Mouse (Mus musculus) erythroblast, embryonic 14.5 days (primary cell): ENCODE results near the gene Setmar. TPM values are rescaled to one million over a fixed set of nuclear protein-coding genes. Genes with fewer than 3 reads are reported as not detected.
A peak's percentile ranks its signal among the peaks of the same experiment; 100 is the strongest.
"Not testable (repeated sequence)": the region's sequence is repeated elsewhere in the genome, so short reads cannot be mapped to it uniquely, and the experiment has no call there.

ENCODE experiments used
- H3K27me3 ChIP-seq: 2 replicates; pipeline ENCODE4 v1.6.1; 2012; ENCODE audit warnings: inconsistent platforms; ENCODE audit not compliant: control insufficient read depth
- H3K36me3 ChIP-seq: 2 replicates; pipeline ENCODE4 v1.6.1; 2012; ENCODE audit warnings: mild to moderate bottlenecking, inconsistent platforms; ENCODE audit not compliant: control insufficient read depth
- H3K4me1 ChIP-seq: 2 replicates; pipeline ENCODE4 v1.6.1; 2012; ENCODE audit warnings: inconsistent platforms; ENCODE audit not compliant: control insufficient read depth
- H3K4me3 ChIP-seq: replicated peaks from 2 replicates; pipeline ENCODE3; 2012; ENCODE audit warnings: moderate library complexity, mild to moderate bottlenecking, inconsistent platforms
- H3K9me3 ChIP-seq: 2 replicates; pipeline ENCODE4 v1.6.1; 2012; ENCODE audit warnings: low read length, inconsistent platforms, mixed read lengths; ENCODE audit not compliant: control insufficient read depth
- GATA1 ChIP-seq: IDR thresholded peaks from 2 replicates; pipeline ENCODE4 v1.6.1; 2012; ENCODE audit warnings: low read length, inconsistent platforms, mixed read lengths
- TAL1 ChIP-seq: IDR thresholded peaks from 3 replicates; pipeline ENCODE4 v1.6.1; 2012; ENCODE audit warnings: low read length, inconsistent platforms, mixed read lengths
- polyA plus RNA-seq: library from polyadenylated mRNA; stranded (reverse); fragments of >175 nt; gene quantifications from 2 replicates; pipeline ENCODE4 v1.2.3, GENCODE M21; 2012

Gene Setmar
- polyA plus RNA-seq, result 0.04 TPM in 1 of 2 replicates, not detected in the other

DNA sequence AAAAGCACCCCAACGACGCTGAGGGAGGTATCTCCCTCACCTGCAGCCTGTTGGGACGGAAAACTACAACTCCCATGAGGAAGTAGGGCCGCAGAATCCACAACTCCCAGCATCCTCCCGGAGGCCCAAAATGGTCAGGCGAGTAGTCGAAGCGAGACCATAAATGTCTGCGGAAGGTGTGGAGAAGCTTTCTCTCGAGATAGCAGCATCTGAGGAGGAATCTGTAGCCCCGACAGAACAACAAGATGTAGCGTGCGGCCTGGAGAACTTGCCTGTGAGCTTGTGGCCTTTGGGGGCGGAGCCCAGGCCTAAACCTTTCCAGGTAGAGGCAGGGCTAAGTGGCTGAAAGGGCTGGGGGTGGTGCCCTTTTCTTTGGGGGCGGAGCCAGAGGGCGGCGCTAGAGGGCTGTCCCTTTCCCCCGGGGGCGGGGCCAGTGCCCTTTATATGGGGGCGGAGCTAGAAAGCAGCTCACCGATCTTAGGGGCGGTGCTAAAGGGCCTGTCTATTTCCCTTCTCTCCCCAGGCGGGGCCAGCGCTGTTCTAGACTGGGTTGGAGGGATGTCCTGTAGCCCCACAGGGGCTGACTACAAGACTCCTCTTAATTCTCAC, at the start of gene Setmar:
Setmar (plus strand) TSS at position 128 of the 609 bp plus-strand sequence.
- Histone ChIP-seq H3K36me3 (no peaks in the 10 kb centered on the region), H3K4me3 (peak within 1 kb of the TSS; percentile 71), H3K9me3 (no peaks in the 10 kb centered on the region), H3K4me1 (peaks cover 13% of the 10 kb centered on the region), H3K27me3 (no peaks in the 10 kb centered on the region)
- no peak for TF ChIP-seq TAL1

DNA sequence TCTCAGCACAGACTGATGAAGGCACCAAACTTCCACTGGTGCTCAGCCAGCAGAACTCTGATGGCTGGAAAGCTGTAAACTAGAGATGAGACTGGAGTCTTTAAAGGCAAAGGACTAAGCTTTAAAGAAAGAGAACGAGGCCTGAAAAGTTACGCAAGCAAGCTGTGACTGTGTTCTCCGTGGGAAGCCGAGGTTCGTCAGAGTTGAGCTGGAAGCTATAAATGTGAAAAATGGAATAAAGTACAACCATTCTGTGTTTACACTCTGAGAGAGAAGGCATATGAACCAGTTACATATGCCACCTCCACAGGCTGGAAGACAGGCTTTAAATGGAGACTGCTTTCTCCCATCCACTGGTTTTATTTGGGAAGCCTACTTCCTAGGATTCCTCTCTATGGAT, 43.2 kb upstream of the Setmar start:
- Histone ChIP-seq H3K4me1 (no peaks in the 10 kb centered on the region), H3K4me3 (no peak overlapping the region), H3K9me3 (no peaks in the 10 kb centered on the region), H3K27me3 (no peaks in the 10 kb centered on the region), H3K36me3 (no peaks in the 10 kb centered on the region)
- TF ChIP-seq GATA1 (no peak), TAL1 (no peak)

DNA sequence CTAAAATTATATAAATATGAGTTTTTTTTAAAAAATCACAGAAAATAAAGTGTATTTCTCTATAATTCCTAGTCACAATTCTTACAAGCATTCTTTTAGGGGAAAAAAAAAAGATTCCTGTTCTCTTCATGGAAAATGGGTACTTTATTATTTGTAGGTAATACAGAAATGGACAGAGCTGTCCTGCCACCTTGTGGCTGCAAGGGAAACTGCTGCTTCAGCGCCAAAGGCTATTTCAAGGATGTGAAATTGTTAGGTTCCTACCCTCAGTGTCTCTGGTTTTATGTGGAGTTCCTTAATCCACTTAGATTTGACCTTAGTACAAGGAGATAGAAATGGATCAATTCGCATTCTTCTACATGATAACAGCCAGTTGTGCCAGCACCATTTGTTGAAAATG, 9.8 kb upstream of the Setmar start:
- not testable (repeated sequence) for H3K9me3 ChIP-seq, H3K4me3 ChIP-seq, H3K4me1 ChIP-seq, H3K36me3 ChIP-seq, H3K27me3 ChIP-seq

DNA sequence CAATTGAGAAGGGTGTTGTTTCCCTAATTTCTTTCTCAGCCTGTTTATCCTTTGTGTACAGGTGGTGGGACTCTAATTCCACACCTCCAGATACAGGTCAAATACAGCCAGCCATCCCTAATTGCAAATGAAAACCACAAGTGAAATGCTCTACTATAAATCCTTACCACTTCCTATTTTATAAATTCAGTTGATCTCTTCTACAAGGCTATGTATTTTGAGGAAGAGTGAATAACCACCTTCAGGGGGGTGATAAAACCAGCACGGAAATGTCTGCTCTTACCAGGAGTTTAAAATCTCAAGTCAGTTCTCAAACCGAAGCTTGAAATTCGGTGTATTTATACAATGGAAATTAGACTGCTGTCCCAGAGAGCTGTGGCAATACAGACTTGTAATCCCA, 8.9 kb upstream of the Setmar start:
- Histone ChIP-seq H3K4me3 (no peak overlapping the region), H3K9me3 (no peaks in the 10 kb centered on the region), H3K27me3 (no peaks in the 10 kb centered on the region), H3K36me3 (no peaks in the 10 kb centered on the region), H3K4me1 (no peaks in the 10 kb centered on the region)
- no peak for TF ChIP-seq TAL1
- TF ChIP-seq GATA1, result no peak

DNA sequence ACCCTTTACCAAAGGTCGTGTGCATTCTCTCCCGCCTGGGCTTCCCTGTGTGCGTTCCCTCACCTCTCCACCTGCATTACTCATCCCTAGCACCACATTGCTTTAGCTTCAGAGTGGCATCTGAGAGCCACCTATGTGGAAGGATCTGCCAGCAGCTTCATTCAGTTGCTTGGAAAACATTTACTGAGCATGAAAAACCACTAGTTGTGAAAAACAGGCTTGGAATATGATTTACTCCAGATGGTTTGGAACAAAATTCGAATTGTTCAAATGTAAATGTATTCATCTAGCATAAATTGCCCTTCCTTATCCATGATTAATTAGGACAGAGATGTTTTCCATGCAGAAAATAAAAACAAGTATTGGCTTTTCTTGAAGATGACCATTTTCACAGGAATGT, 7.5 kb upstream of the Setmar start:
- TF ChIP-seq GATA1, result no peak
- no peak for TF ChIP-seq TAL1
- Histone ChIP-seq H3K4me1 (no peaks in the 10 kb centered on the region), H3K36me3 (no peaks in the 10 kb centered on the region), H3K27me3 (no peaks in the 10 kb centered on the region), H3K4me3 (no peak overlapping the region), H3K9me3 (no peaks in the 10 kb centered on the region)

DNA sequence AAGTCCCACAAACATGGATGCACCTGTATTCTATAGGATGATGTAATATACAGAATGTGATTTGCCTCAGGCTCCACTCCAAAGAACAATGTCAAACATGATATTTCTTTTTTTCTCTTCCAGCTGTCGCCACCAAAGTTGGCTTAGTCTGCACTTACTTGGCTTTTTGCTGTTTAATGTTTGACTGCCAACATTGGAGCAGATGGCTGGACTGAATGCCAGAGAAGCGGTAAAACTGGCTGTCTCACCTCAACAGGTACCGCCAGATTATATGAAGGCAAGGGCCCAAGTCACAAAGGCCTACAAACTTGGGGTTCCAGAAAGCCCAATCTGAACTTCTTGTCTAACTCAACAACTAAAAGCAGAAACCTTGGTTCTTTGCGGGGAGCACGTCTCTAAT, 6.8 kb upstream of the Setmar start:
- Histone ChIP-seq H3K36me3 (no peaks in the 10 kb centered on the region), H3K4me3 (no peak overlapping the region), H3K9me3 (no peaks in the 10 kb centered on the region), H3K4me1 (no peaks in the 10 kb centered on the region), H3K27me3 (no peaks in the 10 kb centered on the region)
- TF ChIP-seq GATA1, result no peak
- no peak for TF ChIP-seq TAL1

DNA sequence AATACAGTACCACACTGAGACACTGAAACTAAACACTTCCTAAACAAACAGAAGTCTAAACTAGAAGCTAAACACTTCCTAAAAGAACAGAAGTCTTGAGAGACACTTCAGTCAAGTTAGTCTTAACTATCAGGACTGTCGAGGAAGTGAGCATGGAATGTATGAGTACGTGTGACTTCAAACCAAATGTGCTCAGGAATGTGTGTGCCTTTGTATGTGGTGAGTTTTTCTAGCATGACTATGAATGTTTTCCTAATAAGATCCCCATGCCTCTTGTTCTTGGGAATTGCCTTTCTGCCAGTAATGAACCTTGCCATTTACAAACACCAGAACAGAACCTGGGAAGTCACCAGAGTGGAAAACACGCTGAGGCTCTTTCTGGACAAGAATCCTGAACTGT, 3.7 kb upstream of the Setmar start:
- H3K4me1 ChIP-seq, result peaks cover 13% of the 10 kb centered on the region
- no peak overlapping the region for H3K4me3 ChIP-seq

DNA sequence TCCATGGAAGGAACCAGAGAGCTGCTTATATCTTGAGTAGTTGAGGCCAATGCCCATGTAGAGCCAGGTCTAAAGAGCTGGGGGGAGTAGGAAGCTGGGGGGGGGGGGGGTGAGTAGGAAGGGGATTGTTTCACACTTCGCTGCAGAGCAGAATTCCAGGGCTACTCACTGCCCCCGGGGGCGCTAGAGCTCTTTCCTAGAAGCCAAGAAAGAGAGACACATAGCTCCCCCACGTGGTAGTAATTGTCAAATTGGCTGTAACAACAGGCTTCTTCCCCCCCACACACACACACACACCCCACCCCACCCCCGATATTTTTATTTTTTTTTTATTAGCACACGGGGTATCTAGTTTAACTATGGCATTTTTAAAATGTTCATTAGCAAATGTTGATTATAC, 738 bp downstream of the Setmar start:
- peaks cover 13% of the 10 kb centered on the region for H3K4me1 ChIP-seq
- H3K9me3 ChIP-seq, result no peaks in the 10 kb centered on the region
- H3K27me3 ChIP-seq, result no peaks in the 10 kb centered on the region
- TF ChIP-seq GATA1 (no peak), TAL1 (no peak)
- H3K4me3 ChIP-seq, result peak overlapping the region; percentile 71
- H3K36me3 ChIP-seq, result no peaks in the 10 kb centered on the region

More for the DNA sequence above, 3.7 kb upstream of the Setmar start:
- Histone ChIP-seq H3K36me3 (no peaks in the 10 kb centered on the region), H3K9me3 (no peaks in the 10 kb centered on the region), H3K27me3 (no peaks in the 10 kb centered on the region)
- TF ChIP-seq TAL1, result no peak
- TF ChIP-seq GATA1, result no peak

DNA sequence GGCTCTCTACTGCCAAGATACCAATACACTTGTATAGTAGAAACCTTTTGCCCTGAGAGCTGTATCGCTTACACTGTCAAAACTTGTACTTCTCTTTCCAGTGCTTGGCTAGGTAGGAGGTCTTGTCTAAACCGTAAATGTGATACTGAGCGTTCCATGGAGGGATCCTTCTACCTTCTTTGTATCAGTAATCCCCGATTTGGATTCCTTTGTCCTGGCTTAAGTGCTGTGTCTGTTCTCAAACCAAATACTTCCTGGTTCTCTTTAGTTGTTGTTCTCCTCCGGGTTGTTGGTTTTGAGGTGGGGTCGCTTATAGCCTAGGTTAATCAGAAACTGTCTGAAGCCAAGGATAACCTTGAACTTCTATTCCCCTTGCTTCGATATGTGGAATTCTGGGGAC, 6.1 kb downstream of the Setmar start:
- no peak for TF ChIP-seq TAL1
- no peak for TF ChIP-seq GATA1

DNA sequence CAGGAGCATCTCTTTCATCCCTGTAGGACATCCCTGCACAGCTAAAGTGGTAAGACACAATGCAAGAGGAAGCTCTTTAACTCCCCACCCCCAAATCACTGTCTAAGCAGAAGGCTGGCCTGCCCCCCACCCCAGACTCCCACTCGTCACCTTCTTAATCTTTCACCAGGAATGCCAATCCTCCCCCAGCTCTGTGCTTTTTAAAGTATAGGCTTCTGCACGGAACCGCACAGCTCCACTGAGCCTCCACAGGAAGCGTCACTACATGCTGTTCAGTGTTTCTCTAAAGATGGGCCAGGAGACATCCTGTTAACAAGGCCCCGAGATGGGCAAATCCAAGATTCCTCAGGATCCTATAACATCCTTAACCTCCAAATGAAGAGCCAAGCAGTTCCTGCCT, 8.2 kb downstream of the Setmar start:
- H3K4me3 ChIP-seq, result no peak overlapping the region
- no peaks in the 10 kb centered on the region for H3K4me1 ChIP-seq
- H3K27me3 ChIP-seq, result no peaks in the 10 kb centered on the region
- TF ChIP-seq TAL1, result no peak
- no peak for TF ChIP-seq GATA1
- H3K9me3 ChIP-seq, result no peaks in the 10 kb centered on the region
- no peaks in the 10 kb centered on the region for H3K36me3 ChIP-seq

More for the DNA sequence above, 6.1 kb downstream of the Setmar start:
- no peaks in the 10 kb centered on the region for H3K36me3 ChIP-seq
- H3K27me3 ChIP-seq, result no peaks in the 10 kb centered on the region
- no peaks in the 10 kb centered on the region for H3K9me3 ChIP-seq
- peaks cover 2% of the 10 kb centered on the region for H3K4me1 ChIP-seq
- H3K4me3 ChIP-seq, result no peak overlapping the region
